Mouse (Mus musculus) E14TG2a.4 (cell line): ENCODE data around the gene Prr13.
A peak's percentile ranks its signal among the peaks of the same experiment; 100 is the strongest.

Experiments used
- H3K27me3 ChIP-seq: 2 replicates; pipeline ENCODE4 v1.6.1; 2014; ENCODE audit warnings: low read length, control low read depth; ENCODE audit not compliant: insufficient read depth
- H3K36me3 ChIP-seq: 2 replicates; pipeline ENCODE4 v1.6.1; 2014; ENCODE audit warnings: low read length, control low read depth; ENCODE audit not compliant: insufficient read depth
- H3K4me1 ChIP-seq: replicated peaks from 2 replicates; pipeline ENCODE4 v1.6.1; 2014; ENCODE audit warnings: low read depth, low read length, control low read depth
- H3K4me3 ChIP-seq: replicated peaks from 2 replicates; pipeline ENCODE4 v1.5.1; 2014; ENCODE audit warnings: mild to moderate bottlenecking, low read length
- H3K9me3 ChIP-seq: 2 replicates; pipeline ENCODE4 v1.6.1; 2014; ENCODE audit warnings: low read length, control low read depth
- CTCF ChIP-seq: conservative IDR thresholded peaks from 2 replicates; pipeline ENCODE4 v1.5.1; 2014; ENCODE audit warnings: low read length
- NANOG ChIP-seq: IDR thresholded peaks from 2 replicates; pipeline ENCODE4 v1.6.1; 2014; ENCODE audit warnings: borderline replicate concordance, low read length, mixed read lengths
- POU5F1 ChIP-seq: IDR thresholded peaks from 2 replicates; pipeline ENCODE4 v1.6.1; 2014; ENCODE audit warnings: low read length, borderline replicate concordance

Gene Prr13

GRCm38 (mm10) chr15:102510590-102511284 is 51.9 kb downstream of the Prr13 start:
- Histone ChIP-seq H3K4me3 (peak overlapping the region; percentile 90), H3K9me3 (no peaks in the 10 kb centered on the region), H3K27me3 (no peaks in the 10 kb centered on the region), H3K4me1 (peaks cover 67% of the 10 kb centered on the region), H3K36me3 (peaks cover 31% of the 10 kb centered on the region)
- no peak for TF ChIP-seq NANOG
- no peak for TF ChIP-seq POU5F1
- no peak for TF ChIP-seq CTCF

- TF ChIP-seq NANOG (no peak), CTCF (no peak), POU5F1 (no peak)
- H3K4me3 ChIP-seq, result peak overlapping the region; percentile 90; the same call in 1 of the 2 replicates
- no peaks in the 10 kb centered on the region for H3K27me3 ChIP-seq
- peaks cover 69% of the 10 kb centered on the region for H3K4me1 ChIP-seq
- H3K36me3 ChIP-seq, result peaks cover 25% of the 10 kb centered on the region
- H3K9me3 ChIP-seq, result no peaks in the 10 kb centered on the region
Measured at GRCm38 (mm10) chr15:102511285-102511833, 52.5 kb downstream of the Prr13 start.

GRCm38 (mm10) chr15:102512010-102512409 is 53.2 kb downstream of the Prr13 start:
- Histone ChIP-seq H3K4me1 (peaks cover 67% of the 10 kb centered on the region), H3K4me3 (peak overlapping the region; percentile 32), H3K9me3 (no peaks in the 10 kb centered on the region), H3K36me3 (peaks cover 18% of the 10 kb centered on the region), H3K27me3 (no peaks in the 10 kb centered on the region)
- TF ChIP-seq POU5F1, result no peak
- TF ChIP-seq CTCF, result no peak
- no peak for TF ChIP-seq NANOG
